ENCODE assay signal across 27 mouse cellular contexts in genomic region chr13:58020428-58020827, GRCm38 (mm10).
A peak's percentile ranks its signal among the peaks of the same experiment; 100 is the strongest.
DNase-seq lines count a peak whose midpoint lies in the region; ATAC-seq and TF ChIP-seq lines count a peak whose summit lies in the region.
"Had no signal": no experiment of that assay in that cellular context is flagged by ENCODE, and none has a peak within 500 bp of the region (broad histone marks: within the 10 kb centered on the region; RNA-seq: fewer than 3 reads in every experiment).

No protein-coding gene starts in this region.

- no peaks in the 10 kb centered on the region for H3K36me3 ChIP-seq in liver, embryonic 14.5 days (replicated peaks; ENCODE audit: control insufficient read depth, insufficient read depth, low read depth)
- H3K36me3 ChIP-seq: G1E; liver, embryonic 13.5 days; stomach, embryonic 15.5 days had no signal

- ATAC-seq in liver, embryonic 14.5 days (ENCODE audit: insufficient read depth): no peak
- ATAC-seq in megakaryocyte progenitor cell, adult 5-6 weeks (replicated peaks; ENCODE audit: poor library complexity): peak; percentile 94
- ATAC-seq: forebrain, embryonic 13.5 days; lung, postnatal 0 days; midbrain, embryonic 15.5 days had no signal

- no peaks in the 10 kb centered on the region for H3K27me3 ChIP-seq in liver, embryonic 14.5 days (ENCODE audit: control insufficient read depth, insufficient read depth, low read length)
- H3K27me3 ChIP-seq: embryonic facial prominence, embryonic 12.5 days; forebrain, embryonic 13.5 days; heart, embryonic 15.5 days; liver, embryonic 13.5 days; midbrain, embryonic 15.5 days; neural tube, embryonic 15.5 days; stomach, embryonic 15.5 days had no signal

- no peak for DNase-seq in liver, embryonic 14.5 days (ENCODE audit: low read depth in 3 of 3, low spot score in 3 of 3)
- no peak for DNase-seq in liver
- peak; percentile 10 for DNase-seq in T-cell, adult 2 months (ENCODE audit: low spot score)
- peak; percentile 61 for DNase-seq in thymus, postnatal 4 days
- DNase-seq in adrenal gland, adult 8-10 months: no peak
- DNase-seq in lung, postnatal 25 days (ENCODE audit: low spot score): no peak
- DNase-seq: adrenal gland, postnatal 36 days; cerebellum, adult 2 months; gastrocnemius, postnatal 10 days; heart, adult 18-20 months; heart, postnatal 4 days; kidney, adult 18-20 months; liver, embryonic 13.5 days; right cerebral cortex, postnatal 14 days had no signal

- no peaks in the 10 kb centered on the region for H3K4me1 ChIP-seq in liver, embryonic 14.5 days (replicated peaks; ENCODE audit: control insufficient read depth in 2 of 2, insufficient read depth in 2 of 2, low read length in 1 of 2)
- H3K4me1 ChIP-seq: embryonic facial prominence, embryonic 12.5 days; liver, embryonic 13.5 days; megakaryocyte, embryonic 14.5 days; stomach, embryonic 15.5 days had no signal

- H3K9me3 ChIP-seq in liver, embryonic 14.5 days (ENCODE audit: control insufficient read depth, low read length): no peaks in the 10 kb centered on the region
- H3K9me3 ChIP-seq: embryonic facial prominence, embryonic 12.5 days; forebrain, embryonic 13.5 days; heart, embryonic 15.5 days; liver, embryonic 13.5 days; midbrain, embryonic 15.5 days; neural tube, embryonic 15.5 days; stomach, embryonic 15.5 days had no signal

- H3K27ac ChIP-seq in liver, embryonic 14.5 days: no peak overlapping the region
- H3K27ac ChIP-seq: embryonic facial prominence, embryonic 12.5 days; forebrain, embryonic 13.5 days; heart, embryonic 15.5 days; kidney, postnatal 0 days; liver, embryonic 13.5 days; midbrain, embryonic 15.5 days; neural tube, embryonic 15.5 days; stomach, embryonic 15.5 days had no signal

- no peak overlapping the region for H3K4me3 ChIP-seq in liver, embryonic 14.5 days (ENCODE audit: insufficient read depth in 1 of 2, low read depth in 2 of 2, low read length in 2 of 2)
- H3K4me3 ChIP-seq: embryonic facial prominence, embryonic 12.5 days; erythroblast, embryonic 14.5 days; forebrain, embryonic 13.5 days; heart, embryonic 15.5 days; liver, embryonic 13.5 days; megakaryocyte, embryonic 14.5 days; midbrain, embryonic 15.5 days; myocyte; neural tube, embryonic 15.5 days; stomach, embryonic 15.5 days had no signal

- WGBS in liver, embryonic 14.5 days (ENCODE audit: insufficient replicate concordance): 17% methylated on average over 10 of the region's 10 CpGs

- TF ChIP-seq CTCF in liver, embryonic 14.5 days (IDR thresholded peaks at IDR 0.05; ENCODE audit: low read depth): peak; percentile 13; the same call in 1 of the 2 replicates

- no peak overlapping the region for H3K4me2 ChIP-seq in liver, embryonic 14.5 days (ENCODE audit: low read depth)
- H3K4me2 ChIP-seq: embryonic facial prominence, embryonic 12.5 days; forebrain, embryonic 13.5 days; heart, embryonic 15.5 days; liver, embryonic 13.5 days; midbrain, embryonic 15.5 days; neural tube, embryonic 15.5 days; stomach, embryonic 15.5 days had no signal

- no peak for TF ChIP-seq EP300 in liver, embryonic 14.5 days (IDR thresholded peaks at IDR 0.05; ENCODE audit: low read depth)

- no peak overlapping the region for H3K9ac ChIP-seq in liver, embryonic 14.5 days (replicated peaks)
- H3K9ac ChIP-seq: embryonic facial prominence, embryonic 12.5 days; forebrain, embryonic 13.5 days; heart, embryonic 15.5 days; liver, embryonic 13.5 days; midbrain, embryonic 15.5 days; neural tube, embryonic 15.5 days; stomach, embryonic 15.5 days had no signal

Comparison
In these comparisons a context has a peak if more than half of its experiments do, and no peak if none do; other contexts are left out.
1. DNase-seq: peak in T-cell, adult 2 months (single experiment) and thymus, postnatal 4 days (single experiment); none in liver, embryonic 14.5 days (0 of 3), liver (single experiment), adrenal gland, adult 8-10 months (single experiment) and lung, postnatal 25 days (single experiment).